Mouse (Mus musculus) bone marrow, adult 2 months (tissue): Measurements from ENCODE around the gene Cyp24a1.

Source experiments
- CTCF ChIP-seq: fragments of 200-500 bp; IDR thresholded peaks from 2 replicates; pipeline ENCODE4 v1.5.1; 2011; ENCODE audit warnings: low read length, control low read depth; ENCODE audit not compliant: control insufficient read depth, insufficient read depth
- POLR2A ChIP-seq: fragments of 200-500 bp; IDR thresholded peaks from 2 replicates; pipeline ENCODE4 v1.6.1; 2011; ENCODE audit warnings: low read depth, mild to moderate bottlenecking, control low read depth, low read length, borderline replicate concordance; ENCODE audit not compliant: control insufficient read depth

DNA sequence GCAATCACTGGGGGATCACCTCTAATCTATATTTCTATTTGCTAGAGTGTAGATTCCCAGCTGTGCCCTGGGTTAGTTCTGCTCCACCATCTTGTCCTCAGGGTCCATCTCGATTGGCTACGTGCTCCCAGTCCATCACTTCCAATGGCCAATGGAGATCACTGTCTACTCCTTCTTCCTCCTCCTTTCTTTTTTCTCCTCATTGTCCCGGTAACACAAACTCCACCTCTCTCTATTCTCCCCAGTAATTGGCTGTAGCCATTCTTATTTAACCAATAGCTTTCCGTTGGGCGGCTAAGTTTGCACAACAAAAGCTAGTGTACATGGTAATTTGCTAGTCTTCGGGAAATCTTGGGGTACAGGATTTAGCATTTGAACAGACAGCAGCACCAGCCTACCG lies 32.8 kb upstream of the Cyp24a1 start:
- TF ChIP-seq CTCF (no peak), POLR2A (no peak)
